Mouse (Mus musculus): ENCODE data around the gene Crtc2. TPM values are rescaled to one million over a fixed set of nuclear protein-coding genes. Genes with fewer than 3 reads are reported as not detected.
A peak's percentile ranks its signal among the peaks of the same experiment; 100 is the strongest.
"Not testable (repeated sequence)": the region's sequence is repeated elsewhere in the genome, so short reads cannot be mapped to it uniquely, and the experiment has no call there.

Gene Crtc2
- polyA plus RNA-seq, 1 experiment from 2014 or later = 10.7 TPM

DNA sequence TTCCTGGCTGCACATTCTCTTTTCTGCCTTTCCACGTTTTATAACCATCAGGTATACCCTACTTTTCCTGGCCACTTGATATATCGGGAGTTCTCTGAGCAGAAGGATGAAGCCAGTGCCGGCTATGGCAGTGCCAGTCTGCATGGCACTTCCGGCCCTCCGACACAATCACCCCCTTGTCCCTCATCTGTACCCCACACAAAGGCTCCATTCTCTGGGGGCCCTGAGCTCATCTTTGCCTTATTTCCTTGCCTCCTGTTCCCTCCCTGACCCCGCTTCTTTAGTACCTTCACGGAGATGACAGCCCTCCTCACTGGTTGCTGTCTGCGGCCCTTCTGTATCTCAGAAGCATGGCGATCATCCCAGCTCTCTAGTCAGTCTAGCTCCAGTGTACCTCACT lies 26.7 kb downstream of the Crtc2 start:
- no peak for DNase-seq (ENCODE audit: low spot score)
- no peak for ATAC-seq
- Histone ChIP-seq H3K27ac (ENCODE audit: low read depth, low read length) (no peak overlapping the region), H3K27me3 (replicated peaks; ENCODE audit: control insufficient read depth, insufficient read depth, low read length) (no peaks in the 10 kb centered on the region), H3K4me2 (ENCODE audit: low read length) (no peak overlapping the region), H3K9me3 (replicated peaks; ENCODE audit: control insufficient read depth, low read length) (no peaks in the 10 kb centered on the region), H3K9ac (ENCODE audit: low read length) (no peak overlapping the region), H3K4me3 (ENCODE audit: low read depth, low read length) (no peak overlapping the region), H3K4me1 (ENCODE audit: control insufficient read depth, insufficient read depth, low read length) (no peaks in the 10 kb centered on the region), H3K36me3 (ENCODE audit: control insufficient read depth, insufficient read depth, low read length) (peaks cover 37% of the 10 kb centered on the region)
- 88% methylated on average over 9 of the region's 9 CpGs for WGBS

DNA sequence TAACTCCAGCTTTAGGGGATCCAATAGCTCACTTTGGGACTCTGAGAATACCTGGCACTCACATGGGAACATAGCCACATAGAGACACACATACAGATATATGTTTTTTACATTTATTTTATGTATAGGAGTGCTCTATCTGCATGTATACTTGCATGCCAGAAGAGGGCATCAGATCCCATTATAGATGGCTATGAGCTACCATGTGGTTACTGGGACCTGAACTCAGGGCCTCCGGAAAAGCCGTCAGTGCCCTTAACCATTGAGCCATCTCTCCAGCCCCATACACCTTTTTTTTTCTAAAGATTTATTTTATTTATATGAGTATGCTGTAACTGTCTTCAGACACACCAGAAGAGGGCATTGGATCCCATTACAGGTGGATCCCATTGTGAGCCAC lies 30.2 kb downstream of the Crtc2 start:
- H3K36me3 ChIP-seq (ENCODE audit: control insufficient read depth, insufficient read depth, low read length) = peaks cover 17% of the 10 kb centered on the region
- H3K27ac ChIP-seq (ENCODE audit: low read depth, low read length) = no peak overlapping the region
- H3K4me3 ChIP-seq (ENCODE audit: low read depth, low read length) = no peak overlapping the region
- no peaks in the 10 kb centered on the region for H3K9me3 ChIP-seq (replicated peaks; ENCODE audit: control insufficient read depth, low read length)
- ATAC-seq (no peak), DNase-seq (ENCODE audit: low spot score) (no peak)
- no peaks in the 10 kb centered on the region for H3K4me1 ChIP-seq (ENCODE audit: control insufficient read depth, insufficient read depth, low read length)
- WGBS = 98% methylated on average over 2 of the region's 2 CpGs
- H3K27me3 ChIP-seq (replicated peaks; ENCODE audit: control insufficient read depth, insufficient read depth, low read length) = no peaks in the 10 kb centered on the region
- no peak overlapping the region for H3K4me2 ChIP-seq (ENCODE audit: low read length)
- H3K9ac ChIP-seq (ENCODE audit: low read length) = no peak overlapping the region

DNA sequence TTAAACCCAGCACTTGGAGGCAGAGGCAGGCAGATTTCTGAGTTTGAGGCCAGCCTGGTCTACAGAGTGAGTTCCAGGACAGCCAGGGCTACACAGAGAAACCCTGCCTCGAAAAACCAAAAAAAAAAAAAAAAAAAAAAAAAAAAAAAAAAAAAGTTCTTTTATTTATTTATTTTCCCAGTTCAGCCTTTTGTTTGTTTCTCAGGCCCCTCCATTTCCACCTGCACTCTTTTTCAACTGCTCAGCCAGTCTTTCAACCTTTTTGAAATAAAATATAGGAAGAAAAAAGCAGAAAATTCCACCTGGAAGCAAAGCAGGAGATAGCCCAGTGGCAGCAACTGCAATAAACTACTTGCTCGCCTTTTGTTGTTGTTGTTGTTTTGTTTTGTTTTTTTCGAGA lies 35.4 kb downstream of the Crtc2 start:
- H3K4me3 ChIP-seq (ENCODE audit: low read depth, low read length); H3K4me2 ChIP-seq (ENCODE audit: low read length); H3K9me3 ChIP-seq (replicated peaks; ENCODE audit: control insufficient read depth, low read length); ATAC-seq; H3K27me3 ChIP-seq (replicated peaks; ENCODE audit: control insufficient read depth, insufficient read depth, low read length); H3K36me3 ChIP-seq (ENCODE audit: control insufficient read depth, insufficient read depth, low read length); DNase-seq (ENCODE audit: low spot score); H3K4me1 ChIP-seq (ENCODE audit: control insufficient read depth, insufficient read depth, low read length); H3K27ac ChIP-seq (ENCODE audit: low read depth, low read length); H3K9ac ChIP-seq (ENCODE audit: low read length): not testable (repeated sequence)
- 79% methylated on average over 2 of the region's 3 CpGs for WGBS

DNA sequence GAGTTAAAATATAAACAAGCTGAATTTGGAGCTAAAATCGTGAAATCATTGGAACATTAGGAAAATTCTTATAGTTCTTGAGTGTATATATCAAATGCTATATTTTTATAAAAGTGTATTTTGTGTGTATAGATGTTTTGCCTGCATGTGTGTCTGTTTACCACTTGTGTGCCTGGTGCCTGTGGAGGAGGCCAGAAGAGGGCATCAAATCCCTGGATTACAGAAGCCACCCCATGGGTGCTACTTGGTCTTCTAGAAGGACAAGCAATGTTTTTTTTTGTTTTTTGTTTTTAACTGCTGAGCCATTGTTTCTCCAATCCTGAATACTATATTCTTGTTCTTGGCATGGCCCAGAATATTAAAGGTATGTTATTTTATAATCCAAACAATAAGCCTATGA lies 36.6 kb downstream of the Crtc2 start:
- Histone ChIP-seq H3K9me3 (replicated peaks; ENCODE audit: control insufficient read depth, low read length) (no peaks in the 10 kb centered on the region), H3K9ac (ENCODE audit: low read length) (no peak overlapping the region), H3K4me1 (ENCODE audit: control insufficient read depth, insufficient read depth, low read length) (peaks cover 10% of the 10 kb centered on the region), H3K4me2 (ENCODE audit: low read length) (no peak overlapping the region), H3K27me3 (replicated peaks; ENCODE audit: control insufficient read depth, insufficient read depth, low read length) (no peaks in the 10 kb centered on the region), H3K4me3 (ENCODE audit: low read depth, low read length) (no peak overlapping the region), H3K27ac (ENCODE audit: low read depth, low read length) (no peak overlapping the region), H3K36me3 (ENCODE audit: control insufficient read depth, insufficient read depth, low read length) (no peaks in the 10 kb centered on the region)
- ATAC-seq (no peak), DNase-seq (ENCODE audit: low spot score) (no peak)
- 98% methylated on average over 1 of the region's 1 CpGs for WGBS

DNA sequence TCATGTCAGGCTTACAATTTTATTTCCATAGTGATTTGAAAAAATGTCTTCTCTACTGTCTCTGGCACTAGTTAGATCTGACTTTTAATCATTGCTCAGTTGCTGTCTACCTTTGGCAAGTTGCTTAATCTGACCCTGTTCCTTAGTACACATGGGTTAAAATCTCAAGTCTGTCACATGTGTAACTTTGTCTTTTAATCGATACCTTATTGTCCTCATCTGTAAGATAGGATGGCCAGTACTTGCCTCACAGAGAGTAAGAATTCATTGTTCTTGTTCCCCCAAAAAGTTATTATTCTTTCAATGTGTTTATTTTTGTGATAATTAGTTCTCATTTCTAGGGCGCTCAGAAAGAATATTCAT lies 38.0 kb downstream of the Crtc2 start:
- 47% methylated on average over 2 of the region's 2 CpGs for WGBS
- ATAC-seq (no peak), DNase-seq (ENCODE audit: low spot score) (no peak)
- Histone ChIP-seq H3K9me3 (replicated peaks; ENCODE audit: control insufficient read depth, low read length) (no peaks in the 10 kb centered on the region), H3K9ac (ENCODE audit: low read length) (peak overlapping the region; percentile 82), H3K4me1 (ENCODE audit: control insufficient read depth, insufficient read depth, low read length) (peaks cover 10% of the 10 kb centered on the region), H3K4me3 (ENCODE audit: low read depth, low read length) (peak overlapping the region; percentile 47), H3K36me3 (ENCODE audit: control insufficient read depth, insufficient read depth, low read length) (no peaks in the 10 kb centered on the region), H3K27me3 (replicated peaks; ENCODE audit: control insufficient read depth, insufficient read depth, low read length) (no peaks in the 10 kb centered on the region), H3K4me2 (ENCODE audit: low read length) (peak overlapping the region; percentile 69), H3K27ac (ENCODE audit: low read depth, low read length) (peak overlapping the region; percentile 94)

DNA sequence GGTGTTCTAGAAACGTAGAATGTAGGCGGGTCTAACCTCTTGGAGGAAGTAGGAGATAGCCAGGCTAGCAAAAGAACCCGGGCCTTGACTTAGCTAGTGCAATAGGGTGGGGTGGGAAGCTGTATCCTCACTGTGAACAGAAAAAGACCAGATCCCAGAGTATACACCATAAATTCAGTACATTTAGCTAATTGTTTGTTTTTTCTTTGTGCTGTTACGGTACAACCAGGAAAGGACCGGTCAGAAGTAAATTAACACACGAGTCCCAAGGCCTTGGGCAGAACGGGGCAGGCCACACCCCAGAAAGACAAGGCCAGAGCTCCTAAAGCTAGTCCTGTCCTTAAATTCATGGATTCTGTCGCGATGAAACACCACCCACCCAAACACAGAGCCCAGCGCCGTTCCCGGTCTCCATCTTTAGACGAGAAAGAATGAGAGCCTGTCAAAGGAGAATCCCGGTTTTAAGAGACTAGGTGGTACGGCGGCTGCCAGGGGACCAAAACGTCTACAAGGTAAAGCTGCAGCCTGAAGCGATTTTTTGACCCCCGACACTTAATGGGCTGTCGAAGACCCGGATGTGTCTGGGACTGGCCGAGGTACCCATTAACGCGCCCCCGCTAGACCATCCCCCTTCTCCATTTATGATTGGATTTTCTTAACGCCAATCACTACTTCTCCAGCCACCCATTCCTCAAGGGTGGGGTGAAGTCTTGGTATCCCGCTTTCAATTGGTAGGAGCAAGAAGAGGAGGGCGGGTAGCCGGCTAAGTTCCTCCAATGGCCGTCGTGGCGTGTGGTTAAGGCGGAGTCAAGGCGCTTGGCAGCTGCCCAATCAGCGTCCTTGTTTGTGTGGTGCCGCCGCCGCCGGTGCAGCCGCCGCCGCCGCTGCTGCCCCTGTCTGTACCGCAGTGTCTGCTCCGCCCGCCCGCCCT lies 38.6 kb downstream of the Crtc2 start, which contains the start of gene Gatad2b:
Gene Gatad2b, plus strand, starts transcription at position 834 of the 931 bp plus-strand sequence.
- H3K4me3 ChIP-seq (ENCODE audit: low read depth, low read length) = peak within 1 kb of the TSS; percentile 92
- peak; percentile 98 for ATAC-seq
- peak within 1 kb of the TSS; percentile 97 for H3K27ac ChIP-seq (ENCODE audit: low read depth, low read length)
- H3K9me3 ChIP-seq (replicated peaks; ENCODE audit: control insufficient read depth, low read length) = no peaks in the 10 kb centered on the region
- H3K4me2 ChIP-seq (ENCODE audit: low read length) = peak within 1 kb of the TSS; percentile 82
- no peaks in the 10 kb centered on the region for H3K27me3 ChIP-seq (replicated peaks; ENCODE audit: control insufficient read depth, insufficient read depth, low read length)
- WGBS = under 1% methylated on average over 44 of the region's 47 CpGs
- peak within 1 kb of the TSS; percentile 95 for H3K9ac ChIP-seq (ENCODE audit: low read length)
- peaks cover 12% of the 10 kb centered on the region for H3K4me1 ChIP-seq (ENCODE audit: control insufficient read depth, insufficient read depth, low read length)
- DNase-seq (ENCODE audit: low spot score) = peak; percentile 100
- H3K36me3 ChIP-seq (ENCODE audit: control insufficient read depth, insufficient read depth, low read length) = no peaks in the 10 kb centered on the region

DNA sequence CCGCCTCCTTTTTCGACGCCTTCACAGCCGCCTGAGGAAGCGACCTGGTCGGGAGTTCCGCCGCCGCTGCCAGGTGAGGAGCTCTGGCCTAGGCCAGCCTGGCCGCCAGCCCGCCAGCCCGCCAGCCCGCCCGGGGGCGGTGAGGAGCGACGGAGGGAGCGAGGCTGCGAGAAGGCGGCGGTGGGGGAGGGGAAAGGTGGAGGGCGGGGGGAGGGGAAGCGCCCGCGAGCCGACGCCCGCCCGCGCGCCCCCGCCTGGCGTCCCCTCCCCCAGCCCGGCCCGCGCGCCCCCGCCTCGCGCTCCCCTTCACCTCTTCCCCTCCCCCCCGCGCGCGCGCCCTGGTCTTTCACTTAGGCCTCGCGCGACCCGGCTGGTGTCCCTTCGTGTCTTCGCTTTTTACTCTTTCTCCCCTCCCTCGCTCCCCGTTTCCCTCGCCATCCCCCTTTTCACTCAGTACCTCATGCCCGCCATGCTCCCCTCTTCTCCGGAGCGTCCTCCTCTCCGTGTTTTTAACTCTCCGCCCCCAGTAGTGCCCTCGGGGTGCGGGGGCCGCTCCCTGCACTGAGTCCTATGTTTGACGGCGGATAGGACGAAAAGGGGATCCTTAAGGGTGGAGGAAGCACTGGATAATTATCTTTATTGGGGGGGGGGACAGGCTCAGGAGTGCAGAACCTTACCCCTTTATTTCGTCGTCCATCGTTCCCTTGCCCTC lies 39.5 kb downstream of the Crtc2 start:
- ATAC-seq (peak; percentile 41), DNase-seq (ENCODE audit: low spot score) (peak; percentile 78)
- Histone ChIP-seq H3K27me3 (replicated peaks; ENCODE audit: control insufficient read depth, insufficient read depth, low read length) (no peaks in the 10 kb centered on the region), H3K4me3 (ENCODE audit: low read depth, low read length) (peak overlapping the region; percentile 92), H3K4me1 (ENCODE audit: control insufficient read depth, insufficient read depth, low read length) (peaks cover 12% of the 10 kb centered on the region), H3K4me2 (ENCODE audit: low read length) (peak overlapping the region; percentile 82), H3K36me3 (ENCODE audit: control insufficient read depth, insufficient read depth, low read length) (no peaks in the 10 kb centered on the region), H3K9ac (ENCODE audit: low read length) (peak overlapping the region; percentile 95), H3K27ac (ENCODE audit: low read depth, low read length) (peak overlapping the region; percentile 97), H3K9me3 (replicated peaks; ENCODE audit: control insufficient read depth, low read length) (no peaks in the 10 kb centered on the region)
- WGBS = under 1% methylated on average over 31 of the region's 68 CpGs

DNA sequence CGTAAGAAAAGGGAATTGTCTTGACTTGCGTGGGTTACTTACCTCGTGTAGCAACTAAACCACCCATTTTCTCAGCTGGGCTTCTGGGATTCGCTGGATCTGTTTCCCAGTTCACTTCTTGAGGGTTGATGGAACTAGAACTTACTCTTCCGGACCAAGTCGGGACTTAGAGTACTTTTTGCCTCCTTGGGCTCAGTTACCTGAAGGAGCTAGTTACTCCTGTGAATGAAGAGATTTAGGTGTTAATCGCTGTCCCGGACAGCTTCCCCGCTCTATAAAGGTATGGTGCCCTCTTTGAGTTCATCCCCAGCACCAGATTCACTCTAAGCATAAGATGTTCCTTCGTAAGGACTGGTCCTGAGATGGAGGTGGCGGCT lies 40.1 kb downstream of the Crtc2 start:
- Histone ChIP-seq H3K4me3 (ENCODE audit: low read depth, low read length) (peak overlapping the region; percentile 92), H3K4me1 (ENCODE audit: control insufficient read depth, insufficient read depth, low read length) (peaks cover 12% of the 10 kb centered on the region), H3K27me3 (replicated peaks; ENCODE audit: control insufficient read depth, insufficient read depth, low read length) (no peaks in the 10 kb centered on the region), H3K9me3 (replicated peaks; ENCODE audit: control insufficient read depth, low read length) (no peaks in the 10 kb centered on the region), H3K9ac (ENCODE audit: low read length) (peak overlapping the region; percentile 95), H3K27ac (ENCODE audit: low read depth, low read length) (peak overlapping the region; percentile 97; the same call in 1 of the 2 replicates), H3K4me2 (ENCODE audit: low read length) (peak overlapping the region; percentile 82), H3K36me3 (ENCODE audit: control insufficient read depth, insufficient read depth, low read length) (no peaks in the 10 kb centered on the region)
- ATAC-seq = no peak
- peak; percentile 17 for DNase-seq (ENCODE audit: low spot score)
- WGBS = 3% methylated on average over 11 of the region's 11 CpGs

DNA sequence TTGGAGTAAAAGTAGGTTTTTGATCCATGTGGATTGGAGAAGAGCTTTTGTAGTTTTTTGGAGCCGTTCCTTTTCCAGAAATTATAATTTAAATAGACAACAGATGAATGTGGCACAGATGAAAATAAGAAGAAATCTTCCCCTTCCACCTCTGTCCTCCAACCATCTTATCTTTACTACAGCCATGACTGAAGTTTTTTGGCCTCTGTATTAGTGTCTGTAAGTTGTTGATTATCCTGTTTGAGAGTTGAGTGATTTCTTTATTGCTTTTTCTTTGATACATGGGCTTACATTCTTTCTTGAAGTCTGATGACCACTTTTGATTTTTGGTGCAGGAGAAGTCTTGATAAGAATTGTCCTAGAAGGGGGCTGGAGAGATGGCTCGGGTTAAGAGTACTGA lies 40.7 kb downstream of the Crtc2 start:
- peak overlapping the region; percentile 92 for H3K4me3 ChIP-seq (ENCODE audit: low read depth, low read length)
- H3K27me3 ChIP-seq (replicated peaks; ENCODE audit: control insufficient read depth, insufficient read depth, low read length) = no peaks in the 10 kb centered on the region
- DNase-seq (ENCODE audit: low spot score) = no peak
- H3K4me1 ChIP-seq (ENCODE audit: control insufficient read depth, insufficient read depth, low read length) = peaks cover 12% of the 10 kb centered on the region
- no peaks in the 10 kb centered on the region for H3K9me3 ChIP-seq (replicated peaks; ENCODE audit: control insufficient read depth, low read length)
- H3K9ac ChIP-seq (ENCODE audit: low read length) = peak overlapping the region; percentile 95
- ATAC-seq = no peak
- H3K36me3 ChIP-seq (ENCODE audit: control insufficient read depth, insufficient read depth, low read length) = no peaks in the 10 kb centered on the region
- 74% methylated on average over 2 of the region's 2 CpGs for WGBS
- no peak overlapping the region for H3K27ac ChIP-seq (ENCODE audit: low read depth, low read length)
- peak overlapping the region; percentile 82 for H3K4me2 ChIP-seq (ENCODE audit: low read length)
